Mouse (Mus musculus): ENCODE results near the gene Dock2.

The Dock2 gene

GRCm38 (mm10) chr11:34181214-34182117 lies 602.2 kb downstream of the Dock2 start:
- DNase-seq, result no peak

- no peak for DNase-seq
Measured at GRCm38 (mm10) chr11:34178752-34179151, 604.9 kb downstream of the Dock2 start.
